Mouse (Mus musculus) liver, embryonic 13.5 days (tissue): Measurements from ENCODE around the gene Lca5l. TPM values are rescaled to one million over a fixed set of nuclear protein-coding genes. Genes with fewer than 3 reads are reported as not detected.

Experiments
- ATAC-seq: fragments of 200-750 bp; cut with Nextera tagmentation; 2 replicates; pipeline ENCODE4 v1.8.0; 2017; ENCODE audit warnings: low read depth, mild to moderate bottlenecking, moderate number of reproducible peaks, moderate library complexity
- DNase-seq: peaks from one replicate; pipeline ENCODE4 v3.0.0; 2022
- H3K27ac ChIP-seq: fragments of 300-500 bp; sonication (generic); 2 replicates; pipeline ENCODE4 v1.5.1; 2015; ENCODE audit warnings: moderate library complexity, mild to moderate bottlenecking, inconsistent platforms
- H3K27me3 ChIP-seq: fragments of 300-500 bp; sonication (generic); 2 replicates; pipeline ENCODE4 v1.6.1; 2015; ENCODE audit warnings: mild to moderate bottlenecking, inconsistent platforms
- H3K36me3 ChIP-seq: fragments of 300-500 bp; sonication (generic); 2 replicates; pipeline ENCODE4 v1.6.1; 2015; ENCODE audit warnings: mild to moderate bottlenecking, inconsistent platforms
- H3K4me1 ChIP-seq: fragments of 300-500 bp; sonication (generic); replicated peaks from 2 replicates; pipeline ENCODE4 v1.6.1; 2015; ENCODE audit warnings: inconsistent platforms
- H3K4me2 ChIP-seq: fragments of 300-500 bp; sonication (generic); 2 replicates; pipeline ENCODE4 v1.6.1; 2015; ENCODE audit warnings: inconsistent platforms, mild to moderate bottlenecking, moderate library complexity
- H3K4me3 ChIP-seq: fragments of 300-500 bp; sonication (generic); replicated peaks from 2 replicates; pipeline ENCODE4 v1.5.1; 2015; ENCODE audit warnings: mild to moderate bottlenecking, inconsistent platforms
- H3K9ac ChIP-seq: fragments of 300-500 bp; sonication (generic); 2 replicates; pipeline ENCODE4 v1.6.1; 2015; ENCODE audit warnings: mild to moderate bottlenecking, inconsistent platforms
- H3K9me3 ChIP-seq: fragments of 300-500 bp; sonication (generic); replicated peaks from 2 replicates; pipeline ENCODE4 v1.6.1; 2016; ENCODE audit warnings: inconsistent platforms
- WGBS: fragments of 180-500 bp; shearing (Covaris S2); methylation state at CpG from one replicate; pipeline ENCODE4 v1.1.7; 2015; ENCODE audit not compliant: insufficient replicate concordance; 5-methylcytosine and 5-hydroxymethylcytosine counted together
- polyA plus RNA-seq: library from polyadenylated mRNA; unstranded; fragments of >200 nt; fragmentation: Nextera tagmentation; extraction: Ambion mirVana; gene quantifications from 2 replicates; pipeline ENCODE4 v1.2.1, GENCODE M21; 2015

The Lca5l gene
- polyA plus RNA-seq: 0.13 and 0.21 TPM in 2 replicates

DNA sequence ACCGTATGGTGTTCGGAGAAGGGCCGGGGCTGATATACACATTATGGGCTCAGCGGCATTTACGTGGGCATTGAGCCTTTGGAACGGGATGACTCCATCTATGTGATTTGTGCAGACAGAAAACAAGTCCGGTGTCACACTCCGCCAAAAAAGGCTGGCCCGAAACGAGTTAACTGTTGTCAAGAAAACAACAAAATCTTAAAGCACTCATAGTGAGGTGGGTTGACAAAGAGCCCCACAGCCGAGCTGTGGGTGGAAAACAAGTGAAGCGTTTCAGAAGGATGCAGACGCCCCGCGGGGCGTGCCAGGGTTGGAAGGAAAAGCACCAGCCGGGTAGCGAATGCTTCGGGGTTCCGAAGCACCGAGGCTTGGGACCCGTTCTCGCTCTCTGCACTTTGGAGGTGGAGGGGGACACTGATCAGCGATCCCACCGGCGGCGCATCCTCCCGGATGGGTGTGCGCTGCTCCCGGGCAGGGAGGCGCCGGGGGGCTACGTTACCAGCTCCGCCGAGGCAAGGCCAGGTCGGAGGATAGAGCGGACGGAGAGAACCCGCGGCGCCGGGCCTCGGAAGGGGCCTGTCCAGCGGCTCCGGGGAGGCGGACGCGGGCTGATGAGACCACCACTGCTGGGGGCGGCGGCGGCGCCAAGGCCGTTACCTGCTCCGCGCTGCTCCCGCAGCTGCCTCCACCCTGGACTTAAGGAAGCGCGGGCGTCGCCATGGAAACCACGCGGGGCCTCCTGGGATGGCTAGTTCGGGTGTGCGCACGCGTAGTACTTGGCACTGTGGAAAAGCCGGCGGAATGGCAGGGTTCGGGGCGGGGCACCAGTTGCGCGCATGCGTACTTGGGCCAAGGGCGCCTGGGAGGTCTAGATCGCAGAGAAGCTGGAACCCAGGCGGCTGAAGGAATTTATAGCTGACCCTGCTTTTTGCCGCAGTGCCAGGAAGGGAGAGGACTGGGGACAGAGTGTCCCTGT, at the start of gene Lca5l:
Lca5l (minus strand) TSS at position 741 of the 976 bp plus-strand sequence.
- H3K36me3 ChIP-seq: no peaks in the 10 kb centered on the region
- no peaks in the 10 kb centered on the region for H3K9me3 ChIP-seq
- H3K27ac ChIP-seq: no peak within 1 kb of the TSS
- 2% methylated on average over 77 of the region's 77 CpGs for WGBS
- peaks cover 12% of the 10 kb centered on the region for H3K4me1 ChIP-seq
- peak within 1 kb of the TSS; percentile 99 for H3K4me2 ChIP-seq
- peak within 1 kb of the TSS; percentile 75 for H3K9ac ChIP-seq
- DNase-seq: peak; percentile 95
- H3K27me3 ChIP-seq: peaks cover 26% of the 10 kb centered on the region
- peak within 1 kb of the TSS; percentile 78 for H3K4me3 ChIP-seq
- peak; percentile 97 for ATAC-seq

DNA sequence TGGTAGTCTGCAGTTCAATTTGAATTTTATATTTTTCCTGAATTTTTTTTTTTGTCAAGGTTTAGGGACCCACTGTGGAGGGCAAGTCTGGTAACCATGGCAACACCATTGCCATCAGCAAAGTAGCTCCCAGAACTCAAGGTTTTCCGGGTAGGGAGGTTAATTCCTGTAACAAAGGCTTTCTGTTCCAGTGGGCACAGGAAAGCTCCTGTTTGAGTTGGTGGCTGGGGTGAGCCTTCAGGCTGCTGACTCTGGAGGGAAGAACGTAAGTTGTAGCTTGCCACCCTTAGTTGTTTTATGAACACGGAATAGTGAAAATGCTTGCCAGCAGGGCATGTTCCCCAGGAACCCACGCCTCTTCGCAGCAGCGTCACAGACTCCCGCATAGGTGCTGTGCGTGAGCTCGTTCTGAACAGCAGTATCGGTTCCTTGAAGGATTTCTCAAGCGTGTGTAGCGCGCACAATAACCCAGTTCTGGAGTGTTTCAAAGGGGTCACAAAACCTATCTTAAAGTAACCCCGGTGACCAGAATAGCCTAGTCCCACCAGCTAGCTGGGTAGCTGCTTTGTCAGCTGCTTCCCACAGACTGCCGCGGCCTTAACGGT, 43.4 kb upstream of the Lca5l start, which contains the start of gene B3galt5:
B3galt5 (plus strand) TSS at position 436 of the 605 bp plus-strand sequence.
- ATAC-seq (no peak), DNase-seq (no peak)
- Histone ChIP-seq H3K4me3 (no peak within 1 kb of the TSS), H3K36me3 (no peaks in the 10 kb centered on the region), H3K4me2 (no peak within 1 kb of the TSS), H3K9me3 (no peaks in the 10 kb centered on the region), H3K9ac (no peak within 1 kb of the TSS), H3K27ac (no peak within 1 kb of the TSS), H3K27me3 (no peaks in the 10 kb centered on the region), H3K4me1 (no peaks in the 10 kb centered on the region)
- WGBS: 72% methylated on average over 17 of the region's 17 CpGs

DNA sequence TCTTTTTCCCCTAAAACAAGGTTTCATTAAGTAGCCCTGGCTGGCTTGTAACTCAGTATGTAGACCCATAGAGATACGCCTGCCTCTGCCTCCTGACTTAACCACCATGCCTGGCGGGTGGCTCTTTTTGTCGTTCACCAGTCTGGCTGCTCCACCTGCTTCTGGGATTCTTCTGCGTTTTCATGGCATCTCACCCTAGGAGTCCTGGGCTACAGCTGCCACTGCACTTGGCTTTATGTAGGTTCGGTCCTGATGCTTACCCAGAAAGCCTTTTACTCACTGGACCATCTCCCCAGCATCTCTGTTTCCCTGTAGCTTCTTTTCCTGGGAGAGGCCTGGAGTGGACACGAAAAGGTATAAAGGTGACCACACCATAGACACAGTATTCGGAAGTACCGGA, 41.9 kb upstream of the Lca5l start:
- Histone ChIP-seq H3K9ac (no peak overlapping the region), H3K4me3 (no peak overlapping the region), H3K4me2 (no peak overlapping the region), H3K4me1 (no peaks in the 10 kb centered on the region), H3K36me3 (no peaks in the 10 kb centered on the region), H3K9me3 (no peaks in the 10 kb centered on the region), H3K27ac (no peak overlapping the region), H3K27me3 (no peaks in the 10 kb centered on the region)
- ATAC-seq: no peak
- 63% methylated on average over 8 of the region's 8 CpGs for whole genome bisulfite sequencing
- no peak for DNase-seq

DNA sequence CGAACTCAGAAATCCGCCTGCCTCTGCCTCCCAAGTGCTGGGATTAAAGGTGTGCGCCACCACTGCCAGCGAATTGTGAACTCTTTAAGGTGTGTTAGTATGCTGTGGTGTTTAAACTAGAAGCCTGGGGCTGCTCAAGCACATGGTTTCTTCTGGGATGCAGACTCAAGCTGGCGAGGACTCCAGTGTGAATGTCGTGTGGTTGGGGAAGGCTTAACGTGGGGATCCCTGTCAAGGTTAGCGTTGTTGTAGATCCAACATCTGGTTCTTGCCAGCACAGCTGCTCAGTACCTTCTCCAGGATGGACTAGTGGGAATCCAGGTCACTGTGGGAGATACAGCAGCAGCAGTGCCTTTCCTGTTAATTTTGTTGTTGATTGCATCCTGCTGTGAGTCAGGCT, 39.9 kb upstream of the Lca5l start:
- Histone ChIP-seq H3K9ac (no peak overlapping the region), H3K4me3 (no peak overlapping the region), H3K9me3 (no peaks in the 10 kb centered on the region), H3K36me3 (no peaks in the 10 kb centered on the region), H3K27ac (no peak overlapping the region), H3K4me1 (no peaks in the 10 kb centered on the region), H3K4me2 (no peak overlapping the region), H3K27me3 (no peaks in the 10 kb centered on the region)
- 64% methylated on average over 8 of the region's 8 CpGs for WGBS
- no peak for ATAC-seq
- DNase-seq: no peak

DNA sequence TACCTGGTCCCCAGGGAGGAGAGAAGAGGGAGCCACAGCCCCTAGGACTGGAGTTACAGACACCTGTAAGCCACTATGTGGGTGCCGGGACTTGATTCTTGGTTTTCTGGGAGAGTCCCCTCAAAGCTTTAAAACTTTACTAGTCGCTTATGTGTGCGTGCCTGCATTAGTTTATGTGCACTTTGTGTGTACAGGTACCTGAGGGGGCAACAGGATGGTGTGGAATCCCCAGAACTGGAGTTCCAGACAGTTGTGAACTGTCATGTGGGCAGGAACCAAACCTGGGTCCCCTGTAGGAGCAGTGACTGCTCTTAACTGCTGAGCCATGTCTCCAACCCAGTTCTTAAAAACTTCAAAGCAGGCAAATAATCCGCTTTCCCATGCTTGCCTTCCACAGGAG, 39.2 kb upstream of the Lca5l start:
- Histone ChIP-seq H3K27ac (no peak overlapping the region), H3K9me3 (no peaks in the 10 kb centered on the region), H3K4me1 (no peaks in the 10 kb centered on the region), H3K27me3 (no peaks in the 10 kb centered on the region), H3K4me3 (no peak overlapping the region), H3K9ac (no peak overlapping the region), H3K36me3 (no peaks in the 10 kb centered on the region), H3K4me2 (no peak overlapping the region)
- WGBS: 73% methylated on average over 4 of the region's 4 CpGs
- DNase-seq: no peak
- ATAC-seq: no peak

DNA sequence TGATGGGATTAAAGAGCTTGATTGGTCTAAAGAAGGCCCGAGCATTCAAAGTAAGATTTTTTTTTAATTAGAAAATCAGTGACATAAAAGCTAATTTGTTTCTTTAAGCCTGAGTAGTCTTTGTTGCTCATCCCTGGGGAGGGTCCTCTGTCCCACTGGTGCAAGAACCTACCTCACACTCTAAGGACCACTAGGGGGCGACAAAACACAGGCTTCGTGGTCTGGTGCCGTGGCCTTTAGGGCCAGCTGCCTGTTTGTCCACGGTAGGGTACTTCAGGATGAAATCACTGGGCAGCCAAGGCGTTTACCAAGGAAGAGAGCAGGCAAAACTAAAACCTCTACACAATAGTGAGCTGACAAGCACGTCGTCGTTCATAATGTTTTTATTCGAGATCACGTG, 38.3 kb upstream of the Lca5l start:
- Histone ChIP-seq H3K4me2 (no peak overlapping the region), H3K36me3 (no peaks in the 10 kb centered on the region), H3K4me1 (no peaks in the 10 kb centered on the region), H3K27ac (no peak overlapping the region), H3K4me3 (no peak overlapping the region), H3K27me3 (no peaks in the 10 kb centered on the region), H3K9me3 (no peaks in the 10 kb centered on the region), H3K9ac (no peak overlapping the region)
- DNase-seq: peak; percentile 7
- 28% methylated on average over 11 of the region's 11 CpGs for WGBS
- no peak for ATAC-seq

DNA sequence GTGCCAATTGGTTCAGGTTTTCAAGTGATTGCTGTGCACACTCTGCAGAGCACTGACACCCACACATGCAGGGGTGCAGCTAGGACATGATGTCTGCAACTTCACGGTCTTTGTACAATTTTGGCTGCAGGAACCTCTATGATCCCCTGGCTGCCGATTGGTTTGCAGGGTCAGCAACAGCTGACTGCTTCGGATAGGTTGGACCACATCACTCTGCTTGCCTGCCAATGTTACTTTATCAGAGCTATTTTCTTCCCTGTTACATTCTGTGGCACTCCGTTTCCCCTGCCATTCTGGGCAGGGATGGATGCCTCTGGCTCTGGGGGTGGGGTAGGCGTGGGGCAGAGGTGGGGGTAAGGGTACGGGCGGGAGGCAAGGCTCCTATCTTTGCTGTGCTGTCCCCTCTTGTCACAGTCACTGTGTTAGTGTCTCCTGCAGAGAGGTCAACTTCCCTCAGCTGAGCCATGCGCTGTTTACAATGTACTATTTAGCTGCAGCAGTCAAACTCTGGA, 37.0 kb upstream of the Lca5l start:
- Histone ChIP-seq H3K4me1 (no peaks in the 10 kb centered on the region), H3K4me3 (no peak overlapping the region), H3K27ac (no peak overlapping the region), H3K9ac (no peak overlapping the region), H3K27me3 (no peaks in the 10 kb centered on the region), H3K4me2 (no peak overlapping the region), H3K36me3 (no peaks in the 10 kb centered on the region), H3K9me3 (no peaks in the 10 kb centered on the region)
- WGBS: 54% methylated on average over 8 of the region's 8 CpGs
- DNase-seq (no peak), ATAC-seq (no peak)

DNA sequence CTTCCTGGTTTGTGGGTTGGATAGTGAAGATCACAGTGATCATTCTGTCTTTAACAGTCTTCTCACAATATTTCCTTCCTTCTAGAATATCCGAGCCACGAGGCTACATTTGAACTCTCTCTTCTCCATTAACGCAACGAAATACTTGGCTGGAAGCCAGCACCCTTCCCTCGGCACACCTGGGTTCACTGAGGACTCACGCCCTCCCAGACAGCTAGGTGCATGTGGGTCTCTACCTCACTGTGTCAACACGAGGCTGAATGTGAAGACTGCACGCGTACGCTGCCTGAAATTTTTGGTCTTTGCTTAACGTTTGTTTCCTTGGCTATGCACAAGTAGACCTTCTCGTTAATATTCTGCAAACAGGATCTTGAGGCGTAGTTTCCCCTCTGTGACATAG, 36.4 kb upstream of the Lca5l start:
- no peak for ATAC-seq
- H3K4me2 ChIP-seq: no peak overlapping the region
- no peaks in the 10 kb centered on the region for H3K27me3 ChIP-seq

DNA sequence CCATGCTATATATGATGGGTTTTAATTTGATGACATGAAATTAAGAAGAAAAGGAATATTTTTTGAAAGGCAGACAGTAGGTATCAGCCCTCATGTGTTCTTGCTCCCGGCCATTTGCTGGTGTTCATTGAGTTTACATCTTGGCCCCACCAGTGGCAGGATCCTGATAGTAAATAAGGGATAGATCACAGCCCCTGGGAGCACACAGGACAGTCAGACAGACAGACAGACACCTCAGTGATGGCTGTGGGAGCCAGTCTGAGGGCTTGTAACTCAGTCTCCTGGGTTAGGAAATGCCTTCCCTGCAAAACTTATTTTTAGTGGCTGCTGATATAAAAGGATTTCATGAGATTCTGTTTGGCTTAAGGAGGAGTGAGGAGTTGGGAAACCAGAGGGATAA, 30.4 kb upstream of the Lca5l start:
- H3K4me3 ChIP-seq: no peak overlapping the region
- no peak overlapping the region for H3K9ac ChIP-seq
- no peaks in the 10 kb centered on the region for H3K27me3 ChIP-seq
- H3K4me2 ChIP-seq: no peak overlapping the region
- H3K9me3 ChIP-seq: no peaks in the 10 kb centered on the region
- H3K36me3 ChIP-seq: no peaks in the 10 kb centered on the region
- 56% methylated on average over 1 of the region's 1 CpGs for WGBS
- H3K4me1 ChIP-seq: no peaks in the 10 kb centered on the region
- H3K27ac ChIP-seq: no peak overlapping the region
- ATAC-seq (no peak), DNase-seq (no peak)

More for the DNA sequence above, 36.4 kb upstream of the Lca5l start:
- Histone ChIP-seq H3K36me3 (no peaks in the 10 kb centered on the region), H3K9ac (no peak overlapping the region), H3K27ac (no peak overlapping the region), H3K4me1 (no peaks in the 10 kb centered on the region), H3K9me3 (no peaks in the 10 kb centered on the region), H3K4me3 (no peak overlapping the region)
- 64% methylated on average over 13 of the region's 13 CpGs for WGBS
- no peak for DNase-seq

DNA sequence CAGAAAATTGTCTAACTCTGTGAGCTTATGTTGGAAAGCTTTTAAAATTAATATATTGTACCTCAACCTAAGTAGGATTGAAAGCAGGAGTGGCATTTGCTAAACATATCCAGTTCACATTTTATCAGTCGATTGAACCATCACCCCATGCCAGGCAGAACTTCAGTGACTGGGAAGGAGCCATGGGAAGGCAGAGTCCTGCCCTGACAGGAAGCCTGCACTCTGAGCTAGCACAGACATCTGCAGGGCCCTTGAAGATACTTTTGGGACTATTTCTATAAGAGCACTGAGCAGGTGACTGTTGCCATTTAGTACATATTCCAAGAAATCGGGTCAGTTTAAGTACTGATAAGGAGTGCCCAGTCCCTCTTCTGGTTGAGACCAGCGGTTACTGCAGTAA, 29.9 kb upstream of the Lca5l start:
- Histone ChIP-seq H3K9me3 (no peaks in the 10 kb centered on the region), H3K4me2 (no peak overlapping the region), H3K27ac (no peak overlapping the region), H3K36me3 (no peaks in the 10 kb centered on the region), H3K27me3 (no peaks in the 10 kb centered on the region), H3K4me3 (no peak overlapping the region), H3K4me1 (no peaks in the 10 kb centered on the region), H3K9ac (no peak overlapping the region)
- no peak for ATAC-seq
- WGBS: 59% methylated on average over 3 of the region's 3 CpGs
- DNase-seq: no peak

DNA sequence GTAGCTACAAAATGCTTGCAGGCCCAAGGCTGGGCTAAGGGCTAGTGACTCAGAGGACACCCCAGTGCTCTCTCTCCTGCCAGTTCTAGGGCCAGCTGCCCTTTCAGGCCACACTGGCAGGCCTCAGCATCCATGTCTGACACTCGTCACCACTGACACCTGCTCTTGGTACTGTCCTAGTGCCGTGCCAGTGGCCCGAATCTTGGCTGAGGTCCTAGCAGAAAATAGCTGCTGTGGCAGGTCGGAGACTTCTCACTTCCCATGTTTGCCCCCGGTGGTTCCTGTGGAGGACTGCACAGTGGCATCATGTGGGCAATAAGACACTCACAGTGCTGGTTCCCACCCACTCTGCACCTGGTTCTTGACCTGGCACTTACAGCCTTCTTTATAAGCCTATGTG, 29.4 kb upstream of the Lca5l start:
- Histone ChIP-seq H3K36me3 (no peaks in the 10 kb centered on the region), H3K4me3 (no peak overlapping the region), H3K9ac (no peak overlapping the region), H3K4me2 (no peak overlapping the region), H3K9me3 (no peaks in the 10 kb centered on the region), H3K27me3 (no peaks in the 10 kb centered on the region), H3K4me1 (no peaks in the 10 kb centered on the region), H3K27ac (no peak overlapping the region)
- ATAC-seq (no peak), DNase-seq (no peak)
- 49% methylated on average over 5 of the region's 5 CpGs for WGBS
